Mouse (Mus musculus) spleen, postnatal 10 days (tissue): ENCODE data around the gene Amph.
A peak's percentile ranks its signal among the peaks of the same experiment; 100 is the strongest.

Source experiments
- DNase-seq, 2 experiments: peaks; one replicate each; pipeline ENCODE4 v3.0.0; 2021 to 2022; ENCODE audit warnings: low spot score in 2 of 2

Gene Amph

DNA sequence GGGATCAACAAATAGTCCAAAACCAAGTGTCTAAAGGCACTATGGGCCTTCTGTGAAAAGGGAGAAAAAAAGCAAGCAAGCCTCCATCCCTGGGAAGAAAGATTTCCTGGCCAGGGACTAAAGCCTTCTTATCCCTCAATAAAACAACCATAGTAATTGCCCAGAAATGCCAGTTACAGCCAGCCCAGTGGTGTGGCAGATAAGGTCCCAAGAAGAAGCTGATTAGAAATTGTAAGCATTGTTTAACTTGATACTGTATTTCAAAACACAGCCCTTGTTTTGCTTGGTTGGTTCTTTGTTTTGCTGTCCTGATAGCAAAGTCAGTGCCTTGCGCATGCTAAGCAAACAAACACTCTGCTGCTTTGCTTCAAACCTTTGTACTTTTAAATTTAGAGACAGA, 191.8 kb downstream of the Amph start:
- no peak for DNase-seq

GRCm38 (mm10) chr13:19143766-19144165, 195.8 kb downstream of the Amph start:
- DNase-seq = no peak

- no peak for DNase-seq
These were observed 199.5 kb downstream of the Amph start for GRCm38 (mm10) chr13:19147468-19147867.

DNA sequence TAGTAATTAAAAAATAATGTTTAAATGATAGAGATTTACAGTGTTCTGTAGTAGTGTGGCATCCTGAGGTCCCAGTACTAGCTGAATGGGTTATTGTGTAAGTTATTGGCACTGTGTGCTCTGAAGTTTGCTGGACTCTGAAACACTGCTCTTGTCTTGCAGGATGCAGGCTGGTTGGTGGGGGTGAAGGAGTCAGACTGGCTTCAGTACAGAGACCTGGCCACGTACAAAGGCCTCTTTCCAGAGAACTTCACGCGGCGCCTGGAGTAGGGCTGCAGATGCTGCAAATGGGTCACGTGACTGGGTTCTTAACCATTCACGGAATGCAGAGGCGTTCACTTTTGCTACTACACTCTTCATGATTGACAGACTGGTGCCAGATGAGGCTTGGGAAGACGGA, 201.6 kb downstream of the Amph start:
- DNase-seq = no peak

DNA sequence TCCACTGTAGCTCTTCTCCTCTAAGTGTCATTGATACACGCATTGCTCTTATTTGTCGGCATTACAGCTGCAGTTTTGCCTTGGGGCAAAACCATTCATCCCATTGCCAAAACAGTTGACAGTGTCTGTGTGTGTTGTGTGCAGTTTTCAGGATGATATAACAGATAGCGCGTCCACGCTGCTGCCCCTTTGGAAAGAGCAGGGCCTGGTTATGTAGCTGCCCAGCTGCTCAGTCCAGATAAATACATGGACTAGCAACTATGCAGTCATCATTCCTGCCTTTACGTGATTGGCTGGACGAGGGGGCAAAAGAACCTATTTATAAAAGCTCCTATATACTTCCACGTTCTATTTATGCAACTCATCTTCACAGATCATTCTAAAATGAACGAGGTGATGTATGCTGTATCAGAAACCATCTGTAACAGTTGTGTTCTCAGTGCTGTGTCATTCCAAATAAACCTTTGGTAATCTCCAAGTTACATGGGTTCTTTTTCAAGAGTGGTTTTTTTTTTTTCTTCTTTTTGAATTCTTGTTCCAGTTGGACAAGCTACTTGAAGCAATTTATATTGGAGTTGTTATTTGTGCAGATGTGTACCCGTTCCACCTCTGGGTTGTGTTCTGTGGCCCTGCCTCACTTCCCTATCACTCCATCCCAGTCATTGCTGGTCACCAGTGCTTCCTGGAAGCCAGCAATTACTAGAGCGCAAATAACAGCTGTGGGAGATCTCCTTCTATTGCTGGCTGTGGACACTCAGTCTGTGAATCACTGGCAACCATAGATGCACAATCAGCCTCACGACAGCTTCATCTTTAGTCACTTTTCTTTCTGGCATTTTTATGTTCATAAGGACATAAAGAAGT, 202.7 kb downstream of the Amph start:
- DNase-seq = no peak

DNA sequence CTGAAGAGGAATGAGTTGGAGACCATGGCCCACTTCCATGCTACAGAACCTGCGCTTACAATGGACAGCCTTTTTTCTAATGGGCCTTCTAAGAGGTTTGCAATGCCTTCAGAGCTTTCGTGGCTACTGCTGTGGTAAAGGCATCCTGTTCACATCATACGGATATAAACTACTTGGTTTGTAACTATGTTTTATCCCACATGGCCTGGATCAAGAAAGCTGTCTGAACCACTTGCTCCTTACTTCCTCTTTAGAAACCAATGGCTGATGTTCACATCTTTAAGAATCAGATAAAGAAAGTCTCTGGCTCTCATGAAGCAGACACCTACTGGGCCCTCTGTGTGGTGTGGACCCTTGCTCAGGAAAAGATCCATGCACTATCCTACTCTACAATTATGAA, 204.1 kb downstream of the Amph start:
- no peak for DNase-seq

DNA sequence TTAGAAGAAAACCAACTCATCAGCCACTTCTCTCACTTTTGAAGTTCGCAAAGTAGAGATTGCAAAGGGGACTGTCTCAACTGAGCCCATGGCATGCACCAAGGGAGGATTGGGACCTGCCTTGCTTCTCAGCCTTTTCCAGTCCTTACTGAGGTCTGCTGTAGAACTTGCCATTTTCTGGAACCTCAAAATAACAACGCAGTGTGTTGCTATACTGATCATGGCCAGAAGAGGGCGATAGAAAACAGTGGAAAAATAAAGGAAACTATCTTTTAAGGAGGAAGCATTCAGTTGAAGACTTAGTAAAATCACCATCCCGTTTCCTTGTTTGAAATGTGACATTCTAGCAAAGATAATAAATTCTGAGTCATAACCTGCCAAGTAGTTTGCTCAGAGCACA, 210.5 kb downstream of the Amph start:
- DNase-seq = peak; percentile 35 to 51

DNA sequence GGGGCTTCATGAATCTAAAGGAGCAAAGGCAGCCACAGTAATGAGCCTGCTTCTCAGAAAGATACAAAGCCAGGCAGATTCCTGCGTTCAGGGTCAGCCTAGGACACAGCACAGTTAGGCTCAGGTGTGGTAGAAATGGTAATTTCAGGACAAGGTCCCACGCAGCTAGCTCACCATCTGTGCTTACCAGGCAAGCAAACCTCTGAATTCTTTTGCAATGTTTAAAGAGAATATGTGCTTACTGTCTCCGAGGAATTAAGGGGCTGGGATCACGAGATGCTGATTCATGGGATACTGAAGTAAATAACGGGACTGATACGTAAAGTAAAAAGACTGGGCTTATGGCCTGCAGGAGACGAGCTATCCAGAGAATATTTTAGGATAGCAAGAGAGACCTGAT, 212.6 kb downstream of the Amph start:
- no peak for DNase-seq

- DNase-seq = no peak
These were observed 213.1 kb downstream of the Amph start for GRCm38 (mm10) chr13:19161111-19161510.

DNA sequence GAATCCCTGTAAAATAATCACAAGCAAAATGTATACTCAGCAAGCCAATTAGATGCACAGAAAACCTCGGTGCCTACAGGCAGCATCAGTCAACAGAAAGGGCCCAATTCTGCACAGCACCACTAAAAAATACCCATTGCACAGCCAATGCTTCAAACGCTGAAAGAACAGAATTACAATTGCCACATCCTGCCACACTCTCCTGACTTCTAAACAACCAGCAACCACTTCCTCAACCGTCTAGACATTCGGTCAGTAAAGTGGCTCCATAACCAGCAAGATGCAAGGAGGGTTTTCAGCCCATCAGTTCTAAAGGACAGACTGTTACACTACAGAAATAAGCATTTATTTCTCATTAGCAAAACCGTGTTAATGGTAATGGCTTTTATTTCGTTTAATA, 214.1 kb downstream of the Amph start:
- no peak for DNase-seq

DNA sequence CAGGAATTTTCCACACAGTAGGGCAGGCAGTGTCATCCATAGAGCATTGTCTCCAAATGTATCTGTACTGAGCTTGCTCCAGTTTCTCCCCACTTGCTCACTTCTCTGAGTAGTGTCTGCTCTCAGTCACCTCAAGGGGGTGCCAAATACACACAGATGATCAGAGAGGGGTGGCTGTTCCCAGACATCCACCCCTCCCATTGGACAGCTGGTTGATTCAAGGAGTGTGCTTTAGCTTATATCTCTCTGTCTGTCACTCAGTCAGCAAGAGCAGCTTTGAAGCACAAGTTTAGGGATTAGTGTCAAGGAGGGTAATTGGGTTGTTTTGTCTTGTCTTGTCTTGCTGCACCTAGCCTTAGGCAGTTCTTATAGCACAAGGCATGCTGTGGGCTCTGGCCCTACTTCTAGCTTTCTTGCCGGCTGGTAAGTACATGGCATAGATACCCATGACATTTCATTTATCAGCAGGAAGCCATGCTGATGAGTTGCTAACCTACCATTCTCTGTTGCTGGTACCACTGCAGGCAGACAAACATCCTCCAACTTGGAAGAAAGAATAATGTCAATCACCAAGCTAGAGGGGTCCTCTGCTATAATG, 229.8 kb downstream of the Amph start:
- DNase-seq = peak; percentile 35 to 69

GRCm38 (mm10) chr13:19178351-19178750, 230.3 kb downstream of the Amph start:
- peak in 1 of 2 experiments; percentile 50 for DNase-seq

DNA sequence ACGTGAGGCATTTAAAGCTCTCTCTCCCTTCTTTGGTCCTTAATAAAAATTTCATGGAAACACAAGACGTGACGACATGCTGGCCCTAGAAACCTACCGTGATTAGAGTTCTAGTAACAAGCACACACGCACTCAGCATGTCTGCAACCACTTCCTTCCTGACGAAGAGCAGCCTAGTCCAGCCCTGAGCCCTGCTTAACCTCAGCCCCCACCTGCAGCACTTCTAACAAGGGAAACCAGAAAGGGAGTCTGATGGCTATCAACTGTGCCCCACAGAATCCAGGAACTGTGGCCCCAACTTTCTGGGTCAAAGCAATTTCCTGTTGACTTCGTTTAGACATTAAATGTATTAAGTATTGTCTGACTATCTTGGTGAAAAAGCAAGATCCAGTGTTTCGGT, 234.3 kb downstream of the Amph start:
- DNase-seq = peak in 1 of 2 experiments; percentile 29

- DNase-seq = no peak
These were observed 242.0 kb downstream of the Amph start for GRCm38 (mm10) chr13:19190052-19190451.

GRCm38 (mm10) chr13:19194803-19195202, 246.8 kb downstream of the Amph start:
- DNase-seq = no peak

- DNase-seq = no peak
These were observed 247.5 kb downstream of the Amph start for GRCm38 (mm10) chr13:19195456-19195855.
